Mouse (Mus musculus): ENCODE data around the gene Mrtfb. TPM values are rescaled to one million over a fixed set of nuclear protein-coding genes. Genes with fewer than 3 reads are reported as not detected.

Mrtfb gene
- total RNA-seq, 1 experiment from 2014 or later: 32.3 TPM

GRCm38 (mm10) chr16:13401591-13401990, 145.3 kb downstream of the Mrtfb start:
- no peak for DNase-seq

GRCm38 (mm10) chr16:13404656-13405055, 148.4 kb downstream of the Mrtfb start:
- no peak for DNase-seq

GRCm38 (mm10) chr16:13405403-13405802, 149.1 kb downstream of the Mrtfb start:
- no peak for DNase-seq

GRCm38 (mm10) chr16:13409530-13410163, 153.4 kb downstream of the Mrtfb start:
- DNase-seq: peak; percentile 48

GRCm38 (mm10) chr16:13410760-13411159, 154.5 kb downstream of the Mrtfb start:
- no peak for DNase-seq

- DNase-seq: no peak
These were observed 155.2 kb downstream of the Mrtfb start for GRCm38 (mm10) chr16:13411531-13411930.

- DNase-seq: no peak
These were observed 158.3 kb downstream of the Mrtfb start for GRCm38 (mm10) chr16:13414566-13414965.

- DNase-seq: no peak
These were observed 158.7 kb downstream of the Mrtfb start for GRCm38 (mm10) chr16:13414972-13415371.

- no peak for DNase-seq
These were observed 159.2 kb downstream of the Mrtfb start for GRCm38 (mm10) chr16:13415465-13415864.

- no peak for DNase-seq
These were observed 160.2 kb downstream of the Mrtfb start for GRCm38 (mm10) chr16:13416465-13416864.

- DNase-seq: no peak
These were observed 161.6 kb downstream of the Mrtfb start for GRCm38 (mm10) chr16:13417904-13418303.

- no peak for DNase-seq
These were observed 163.5 kb downstream of the Mrtfb start for GRCm38 (mm10) chr16:13419752-13420151.

GRCm38 (mm10) chr16:13422522-13422921, 166.2 kb downstream of the Mrtfb start:
- no peak for DNase-seq

- DNase-seq: no peak
These were observed 167.5 kb downstream of the Mrtfb start for GRCm38 (mm10) chr16:13423587-13424355.

- no peak for DNase-seq
These were observed 169.5 kb downstream of the Mrtfb start for GRCm38 (mm10) chr16:13425804-13426203.

GRCm38 (mm10) chr16:13426831-13427589, 170.7 kb downstream of the Mrtfb start:
- no peak for DNase-seq

- no peak for DNase-seq
These were observed 171.8 kb downstream of the Mrtfb start for GRCm38 (mm10) chr16:13428077-13428476.

- no peak for DNase-seq
These were observed 172.5 kb downstream of the Mrtfb start for GRCm38 (mm10) chr16:13428806-13429205.

- DNase-seq: no peak
These were observed 173.8 kb downstream of the Mrtfb start for GRCm38 (mm10) chr16:13429921-13430606.

- DNase-seq: no peak
These were observed 174.7 kb downstream of the Mrtfb start for GRCm38 (mm10) chr16:13430940-13431339.

- no peak for DNase-seq
These were observed 179.3 kb downstream of the Mrtfb start for GRCm38 (mm10) chr16:13435627-13436026.

- peak; percentile 97 for DNase-seq
These were observed 180.9 kb downstream of the Mrtfb start for GRCm38 (mm10) chr16:13437037-13437769.
